Mouse (Mus musculus) ZHBTc4 (cell line): ENCODE measurements at regions not wholly inside any gene's neighbourhood (a gene's known extent, or its start where the extent isn't known, plus 50 kb on each side); places are given as distances from the start of the nearest gene placed in this dataset.

Experiments
- DNase-seq: peaks from one replicate; pipeline ENCODE4 v3.0.0-alpha.2; 2011; ENCODE audit warnings: low read depth, low spot score

DNA sequence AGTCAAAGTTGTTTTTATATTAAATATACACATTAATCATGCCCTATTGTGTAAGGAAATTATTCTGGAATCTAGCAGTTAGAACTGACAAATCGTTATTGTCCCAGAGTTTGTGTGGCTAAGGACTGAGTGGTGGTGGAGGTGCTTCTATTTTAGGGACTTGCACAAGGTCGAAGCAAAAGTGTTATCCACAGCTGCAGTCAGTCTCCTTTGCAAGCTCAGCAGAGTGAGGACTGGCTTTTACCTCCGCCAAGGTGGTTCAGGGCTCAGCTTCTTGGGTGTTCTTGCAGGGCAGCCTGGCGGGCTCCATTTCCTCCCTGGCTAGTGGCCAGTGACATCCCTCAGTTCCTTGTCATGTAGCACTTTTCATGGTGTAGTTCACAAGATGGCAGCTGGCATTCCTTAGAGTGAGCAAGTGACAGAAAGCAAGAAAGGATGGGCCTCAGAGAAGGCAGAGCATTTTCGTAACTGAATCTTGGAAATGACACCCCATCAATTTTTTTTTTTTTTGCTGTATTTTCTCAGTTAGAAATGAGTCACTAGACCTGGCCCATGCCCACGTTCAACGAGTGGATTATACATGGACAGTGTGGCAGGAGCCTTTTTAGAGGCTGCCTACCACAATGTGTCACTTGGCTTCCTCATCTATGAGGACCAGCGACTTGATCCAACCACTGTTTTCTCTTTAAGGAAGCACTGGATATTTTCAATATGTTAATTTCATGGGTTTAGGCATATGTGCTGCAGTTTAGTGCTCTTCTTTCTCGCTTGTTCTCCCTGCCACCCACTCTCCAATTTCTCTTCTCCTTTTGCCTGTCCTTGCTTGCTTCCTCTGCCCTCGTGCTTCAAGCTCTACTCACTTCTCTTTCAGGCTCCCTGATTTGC is 129.1 kb upstream of the Zeb2 start:
- no peak for DNase-seq

DNA sequence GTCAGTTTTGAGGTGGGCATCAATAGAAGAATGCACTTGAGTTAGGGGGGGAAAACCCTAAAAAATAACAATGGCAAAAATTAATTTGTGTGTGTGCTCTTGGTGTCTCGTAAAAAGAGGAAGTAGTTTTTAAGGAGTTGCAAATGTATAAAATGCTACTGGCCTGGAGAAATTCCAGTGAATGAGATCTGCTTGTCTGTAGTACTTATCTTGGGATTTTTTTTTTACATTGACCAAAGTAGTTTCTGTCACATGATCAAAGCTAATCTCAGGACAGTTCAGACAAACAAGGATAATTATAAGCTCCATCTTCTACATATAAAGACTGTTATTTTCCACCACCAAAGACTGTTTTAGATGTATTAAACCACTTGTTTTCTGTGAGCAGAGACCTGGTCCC is 128.3 kb upstream of the Zeb2 start:
- no peak for DNase-seq

DNA sequence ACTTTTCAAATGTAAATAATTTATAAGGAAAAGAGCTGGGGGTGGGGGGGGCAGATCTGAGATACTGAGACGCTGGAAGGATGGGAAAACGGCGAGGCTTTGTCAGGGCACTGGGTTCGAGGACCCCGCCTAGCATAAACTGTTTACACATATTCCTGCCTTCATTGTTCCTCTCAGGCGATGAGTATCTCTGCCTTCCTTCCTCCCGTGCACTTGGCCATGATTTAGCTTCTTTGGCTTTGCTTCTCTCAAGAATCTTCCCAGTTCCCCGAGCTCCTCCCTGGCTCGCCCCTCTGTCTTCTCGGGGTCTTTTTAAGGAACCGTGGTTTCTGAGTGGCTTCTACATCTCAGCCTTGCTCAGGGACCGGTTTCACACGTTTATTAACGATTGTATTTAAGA is 127.3 kb upstream of the Zeb2 start:
- DNase-seq = no peak

DNA sequence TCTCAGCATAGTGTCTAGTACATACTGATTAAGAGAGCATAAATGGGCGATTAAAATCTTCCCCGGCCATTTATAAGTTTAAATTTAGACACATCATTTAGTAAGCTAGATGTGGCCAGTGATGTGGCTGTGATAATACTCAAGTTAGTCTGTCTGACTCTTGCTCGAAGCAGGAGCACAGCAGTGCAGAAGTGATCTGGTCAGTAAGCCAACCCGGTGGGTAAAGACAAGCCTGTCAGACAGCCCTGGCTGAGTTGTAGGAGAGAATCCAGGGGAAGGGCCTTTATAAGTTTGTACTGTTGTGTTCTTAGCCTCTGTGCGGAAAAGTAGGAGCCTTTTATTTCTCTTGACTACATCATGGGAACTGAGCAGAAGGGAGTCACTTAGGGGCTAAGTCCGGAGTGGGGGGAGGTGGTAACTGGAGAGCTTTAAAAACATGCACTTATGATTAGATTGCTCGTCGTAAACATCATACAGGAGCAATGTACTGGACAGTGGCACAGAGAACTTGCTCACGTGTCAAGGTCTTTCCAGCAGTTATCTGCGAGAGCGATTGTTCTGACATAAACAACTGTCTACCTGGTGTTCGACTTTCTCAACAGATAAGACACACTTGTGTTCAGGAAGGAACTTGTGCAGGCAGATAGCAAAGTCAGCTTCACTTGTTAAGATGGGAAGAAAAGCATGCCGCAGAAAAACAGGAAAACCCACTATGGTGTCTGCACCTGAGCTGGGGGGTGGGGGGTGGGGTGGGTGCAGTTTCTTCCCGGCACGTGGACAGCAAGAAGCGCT is 122.5 kb upstream of the Zeb2 start:
- no peak for DNase-seq

DNA sequence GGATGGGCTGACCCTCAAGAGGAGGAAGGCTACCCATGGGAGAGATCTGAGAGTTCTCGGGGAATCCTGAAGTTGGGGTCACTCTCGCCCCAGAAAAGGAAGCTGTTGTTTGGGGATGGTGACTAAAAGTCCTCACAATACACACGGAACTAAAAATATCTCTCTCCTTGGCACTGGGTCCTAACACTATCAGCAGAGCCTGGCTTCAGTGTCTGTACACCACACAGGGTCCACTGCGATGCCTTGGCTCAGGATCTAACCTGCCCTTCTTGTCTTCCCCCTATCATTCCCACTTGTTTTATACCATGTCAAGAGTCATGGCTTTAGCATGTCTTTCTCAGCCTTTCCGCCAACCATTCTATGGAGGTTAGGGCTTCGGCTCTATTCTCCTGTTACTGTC is 121.8 kb upstream of the Zeb2 start:
- DNase-seq = no peak

DNA sequence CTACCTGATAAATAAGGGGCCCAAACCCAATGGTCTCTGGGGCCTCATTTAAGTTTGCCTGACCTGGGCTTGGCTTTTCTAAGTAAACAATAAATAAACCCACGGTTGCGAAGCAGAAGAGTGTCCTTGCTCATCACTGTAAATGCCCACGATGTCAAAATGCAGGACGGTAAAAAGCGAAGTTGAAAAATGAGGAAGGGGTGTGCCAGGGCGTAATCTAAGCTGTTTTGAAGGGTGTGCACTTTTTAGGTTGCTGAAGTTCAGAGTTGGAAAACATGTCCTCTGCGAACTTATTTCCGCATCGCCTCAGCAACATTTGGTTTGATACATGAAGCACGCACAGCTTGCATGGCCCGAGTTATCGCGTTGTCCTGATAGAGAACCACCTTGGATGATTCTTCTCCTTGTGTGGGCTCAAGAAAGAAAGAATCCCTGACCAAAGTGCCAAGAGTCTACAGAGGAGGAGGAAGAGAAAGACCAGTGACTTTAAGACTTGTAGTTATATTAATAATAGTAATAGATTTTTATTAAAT is 119.0 kb upstream of the Zeb2 start:
- no peak for DNase-seq

DNA sequence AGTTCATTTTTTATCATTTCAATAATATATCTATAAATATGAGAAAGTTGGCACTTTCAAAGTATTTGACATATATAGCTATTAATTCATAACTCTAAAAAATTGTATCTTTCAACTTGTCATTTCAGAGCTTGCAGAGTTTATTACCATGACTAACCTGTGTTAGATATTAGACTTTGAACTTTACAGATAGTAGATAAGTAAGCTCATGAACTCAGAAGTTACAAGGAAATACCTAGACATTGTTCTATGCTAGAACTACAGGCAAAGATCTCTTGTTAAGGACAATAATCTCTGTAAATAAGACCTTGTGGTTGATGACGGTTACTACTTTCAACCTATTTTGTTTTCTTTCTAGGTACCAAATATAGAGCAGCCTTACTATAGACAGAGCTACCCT is 117.0 kb upstream of the Zeb2 start:
- DNase-seq = no peak

DNA sequence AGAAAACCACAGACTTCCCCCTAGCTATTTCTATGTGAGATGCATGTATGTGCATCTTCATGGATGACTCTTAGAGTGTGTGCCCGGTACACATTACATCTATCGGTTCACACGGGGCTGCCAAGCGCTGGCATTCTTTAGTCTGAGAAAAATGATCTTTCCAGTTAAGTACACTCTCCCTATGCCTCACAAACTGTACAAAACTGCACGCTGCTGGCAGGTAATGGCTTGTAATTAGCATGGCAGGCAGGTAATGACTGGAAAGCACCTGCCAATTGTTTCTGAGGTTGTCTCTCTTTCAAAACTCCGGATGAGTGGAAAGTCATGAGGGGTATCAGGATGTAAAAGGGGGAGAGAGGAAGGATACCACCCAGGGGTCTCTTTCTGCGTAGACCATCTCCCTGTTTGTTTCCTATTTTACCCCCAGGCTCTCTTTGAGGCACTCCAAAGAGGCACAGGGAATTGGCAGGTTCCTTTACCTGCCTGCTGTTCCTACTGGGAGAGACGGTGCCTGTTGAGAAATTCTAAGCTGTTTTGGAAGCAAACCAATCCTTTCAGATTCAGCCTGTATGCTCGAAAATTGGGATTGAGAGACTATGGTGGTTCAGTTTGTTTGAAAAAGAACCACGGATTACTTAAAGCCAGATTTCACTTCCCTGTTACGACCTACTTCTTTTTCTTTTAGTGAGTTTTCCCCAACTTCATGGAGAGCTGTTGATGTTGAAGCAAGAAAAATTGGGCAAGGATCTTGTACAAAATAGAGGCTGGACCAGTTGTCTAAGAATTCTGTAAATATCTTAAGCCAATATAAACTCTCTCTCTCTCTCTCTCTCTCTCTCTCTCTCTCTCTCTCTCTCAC is 113.4 kb upstream of the Zeb2 start:
- DNase-seq = no peak

DNA sequence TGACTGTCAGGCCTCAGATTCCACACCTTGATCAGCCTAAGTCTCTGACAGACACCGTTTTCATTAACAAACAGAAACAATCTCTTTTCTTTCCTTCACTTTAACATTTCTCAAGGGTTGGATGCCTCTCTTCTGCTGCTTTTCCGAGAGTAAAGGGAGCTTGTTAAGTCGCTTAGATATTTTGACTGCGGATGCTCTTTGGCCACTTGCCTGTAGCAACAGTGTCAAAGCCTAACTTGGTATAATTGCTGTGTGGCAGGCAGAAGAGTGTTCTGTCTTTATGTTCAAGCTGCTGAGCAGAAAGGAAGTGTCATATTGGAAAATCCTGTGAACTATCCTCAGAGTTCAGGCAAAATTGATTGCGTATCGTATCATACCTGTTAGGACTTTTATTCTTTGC is 112.3 kb upstream of the Zeb2 start:
- no peak for DNase-seq

DNA sequence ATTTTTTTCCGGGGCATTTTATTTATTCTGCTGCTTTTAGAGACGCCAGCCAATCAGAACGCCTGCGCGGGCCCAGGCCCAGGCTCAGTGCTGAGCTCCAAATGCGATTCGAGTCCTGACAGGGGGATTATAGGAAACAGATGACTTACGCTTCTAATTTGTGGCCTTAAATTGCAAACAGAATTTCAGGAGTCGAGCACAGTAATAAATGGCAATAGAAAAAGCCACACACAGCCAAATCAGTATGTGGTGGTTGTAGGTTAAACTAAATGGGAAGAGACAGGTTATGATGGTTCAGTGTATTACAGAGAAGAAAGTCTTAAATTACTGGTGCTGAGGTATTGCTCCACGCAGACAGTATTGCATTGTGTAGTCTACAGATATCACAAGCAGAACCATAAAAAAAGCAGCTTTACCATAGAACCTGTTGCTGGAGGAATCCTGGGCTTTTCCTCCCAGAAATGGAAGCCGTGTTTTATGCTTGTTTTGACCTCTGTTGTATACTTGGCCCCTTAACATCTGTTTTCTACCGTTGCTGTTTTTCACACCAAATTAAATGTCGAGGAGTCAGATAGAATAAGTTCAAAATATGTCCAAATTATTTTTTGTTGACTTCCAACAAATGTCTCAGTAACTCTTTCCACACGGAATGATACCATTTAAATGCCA is 110.2 kb upstream of the Zeb2 start:
- no peak for DNase-seq

DNA sequence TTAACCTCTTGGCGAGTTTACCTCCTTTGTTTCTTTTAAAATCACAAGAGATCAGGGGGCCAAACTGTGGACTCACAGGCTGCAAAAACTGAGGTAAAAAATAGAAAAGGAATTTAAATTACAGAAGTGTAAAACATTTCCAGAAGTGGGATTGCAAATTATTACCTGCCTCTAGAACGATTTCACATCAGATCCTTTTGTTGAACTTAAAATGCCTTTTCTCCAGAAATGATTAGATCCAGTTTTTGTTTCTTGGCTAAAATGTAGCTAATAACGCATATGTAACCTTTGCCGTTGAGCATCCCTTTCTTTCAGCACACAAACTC is 108.8 kb upstream of the Zeb2 start:
- DNase-seq = no peak

DNA sequence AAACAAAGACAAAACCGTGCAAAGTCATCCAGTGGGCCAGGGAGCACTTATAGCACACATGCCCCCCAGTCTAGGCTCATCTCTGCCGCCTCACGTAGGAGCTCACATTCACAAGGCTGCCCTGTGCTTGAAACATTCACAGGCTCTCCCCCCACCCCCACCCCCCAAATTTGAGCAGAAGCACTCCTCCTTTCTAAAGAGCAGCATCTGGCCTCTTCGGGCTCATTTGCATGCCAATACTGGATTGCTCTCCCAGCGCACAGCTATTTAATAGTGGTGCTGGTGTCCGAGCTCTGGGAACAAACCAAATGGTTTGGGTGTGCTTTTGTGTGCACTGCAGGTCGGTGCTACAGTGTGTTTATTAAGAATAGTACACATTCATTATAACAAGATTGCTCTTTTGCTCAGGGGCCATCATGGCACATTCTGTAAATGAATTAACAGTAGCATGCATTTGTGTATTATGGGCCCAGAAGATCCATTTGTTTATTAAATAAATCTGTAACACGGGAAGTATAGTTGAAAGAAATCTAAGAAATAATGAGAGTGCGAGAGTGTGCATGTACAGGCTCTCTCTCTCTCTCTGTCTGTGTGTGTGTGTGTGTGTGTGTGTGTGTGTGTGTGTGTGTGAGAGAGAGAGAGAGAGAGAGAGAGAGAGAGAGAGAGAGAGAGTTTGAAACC is 108.3 kb upstream of the Zeb2 start:
- peak; percentile 55 for DNase-seq

DNA sequence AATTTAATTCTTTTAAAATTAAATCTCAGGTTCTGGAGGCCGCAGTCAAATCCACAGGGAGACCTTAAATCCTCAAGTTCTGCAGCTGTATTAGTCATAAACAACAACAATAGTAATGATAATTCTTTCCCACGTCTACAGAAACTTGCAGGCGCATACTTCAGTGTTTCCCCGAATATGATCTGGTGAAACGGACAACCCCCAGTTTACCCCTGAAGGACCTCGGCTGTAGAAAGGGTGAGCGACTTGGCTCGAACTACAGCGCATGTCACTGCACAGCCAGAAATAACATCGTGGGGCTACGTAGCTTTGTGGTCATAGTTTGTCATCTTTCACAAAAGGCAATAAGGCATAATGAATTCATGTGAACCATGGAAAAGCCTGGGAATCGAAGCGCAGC is 105.0 kb upstream of the Zeb2 start:
- no peak for DNase-seq

DNA sequence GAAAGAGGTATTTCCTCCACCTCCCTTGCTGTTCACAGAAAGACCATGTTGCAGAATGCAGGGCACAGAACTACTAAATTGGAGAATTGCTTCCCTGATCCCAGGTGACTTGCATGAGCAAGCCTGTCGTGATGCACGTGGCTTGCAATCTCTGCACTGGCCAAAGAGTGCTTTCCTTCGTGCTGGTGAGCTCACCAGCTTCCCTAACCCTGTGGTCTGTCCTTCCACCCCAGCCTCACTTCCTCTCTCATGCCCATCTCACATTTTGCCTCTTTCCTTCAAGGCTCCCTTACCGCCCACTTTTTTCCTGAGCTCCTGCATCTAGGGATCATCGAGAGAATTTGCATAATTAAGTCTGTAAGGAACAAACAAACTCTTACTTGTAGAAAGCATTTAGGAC is 102.7 kb upstream of the Zeb2 start:
- no peak for DNase-seq

DNA sequence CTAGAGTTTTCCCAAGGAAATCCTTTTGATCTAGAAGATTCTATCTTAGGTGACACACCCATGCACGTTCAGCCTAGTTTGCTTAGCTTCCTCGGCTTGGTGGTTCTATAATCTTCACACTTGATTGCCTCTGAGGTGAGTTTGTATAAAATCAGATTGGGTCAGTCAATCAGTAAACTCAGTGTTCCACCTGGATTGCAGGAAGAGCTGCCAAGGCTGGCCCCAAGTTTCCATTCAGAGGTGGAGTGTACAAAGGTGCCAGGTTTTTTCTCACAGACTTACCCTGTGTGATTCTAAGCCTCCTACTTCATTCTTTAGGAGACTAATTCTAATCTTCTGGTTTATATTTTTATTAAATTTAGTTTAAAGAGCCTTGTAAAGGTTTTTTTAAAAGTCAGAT is 95.6 kb upstream of the Zeb2 start:
- no peak for DNase-seq

DNA sequence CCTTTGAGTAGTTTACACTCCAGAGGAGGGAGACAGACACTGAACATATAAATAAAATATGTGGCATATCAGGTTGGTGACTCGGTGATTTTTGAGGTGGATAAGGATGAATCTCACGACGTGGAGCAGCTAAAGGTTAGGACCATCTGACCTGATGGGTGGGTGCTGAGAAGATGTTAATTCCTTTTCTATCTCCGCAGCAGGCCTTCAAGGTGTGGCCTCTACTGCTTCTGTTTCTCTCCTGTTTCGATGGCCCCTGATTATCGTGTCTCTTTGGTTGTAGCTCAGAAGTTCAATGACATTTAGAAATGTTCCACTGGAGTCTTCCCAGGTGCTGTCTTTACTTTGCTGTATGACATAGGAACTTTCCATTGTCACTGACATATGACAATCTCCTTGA is 91.3 kb upstream of the Zeb2 start:
- peak; percentile 10 for DNase-seq

DNA sequence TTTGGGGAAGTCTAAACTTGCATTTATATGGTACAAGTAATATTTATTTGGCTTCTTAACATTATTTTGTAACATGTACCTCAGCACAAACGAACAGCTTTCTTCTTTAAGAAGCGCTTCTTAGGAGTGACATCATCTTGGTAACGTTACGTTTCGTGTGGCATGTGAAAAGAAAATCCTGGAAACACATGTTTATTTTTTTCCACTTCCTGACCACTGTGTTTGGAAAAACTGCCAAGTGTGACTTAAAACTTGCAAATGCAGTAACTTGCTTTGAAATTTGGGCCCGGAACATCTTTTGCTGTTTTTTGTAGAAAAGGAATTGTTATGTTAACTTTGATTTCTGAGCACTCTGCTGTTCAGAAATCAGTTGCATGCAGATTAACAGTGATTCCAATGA is 88.6 kb upstream of the Zeb2 start:
- no peak for DNase-seq

DNA sequence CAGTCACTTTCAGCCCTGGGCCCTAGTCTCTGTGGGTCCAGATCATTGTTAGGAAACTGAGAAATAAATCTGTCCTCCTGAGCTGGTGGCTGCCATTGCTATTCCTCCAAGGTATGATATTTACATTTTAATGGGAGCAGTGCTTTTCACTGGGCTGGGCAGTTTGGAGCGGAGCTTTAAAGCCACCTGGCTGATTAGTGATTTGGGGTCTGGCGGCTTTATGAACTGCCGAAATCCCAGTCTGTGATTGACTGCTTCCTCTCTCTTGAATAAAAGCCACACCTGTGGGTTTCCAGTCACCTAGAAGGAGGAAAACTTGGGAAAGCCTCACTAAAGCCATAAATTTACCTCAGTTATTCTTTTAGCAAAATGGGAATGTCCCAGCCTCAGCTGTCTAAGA is 88.0 kb upstream of the Zeb2 start:
- peak; percentile 16 for DNase-seq

DNA sequence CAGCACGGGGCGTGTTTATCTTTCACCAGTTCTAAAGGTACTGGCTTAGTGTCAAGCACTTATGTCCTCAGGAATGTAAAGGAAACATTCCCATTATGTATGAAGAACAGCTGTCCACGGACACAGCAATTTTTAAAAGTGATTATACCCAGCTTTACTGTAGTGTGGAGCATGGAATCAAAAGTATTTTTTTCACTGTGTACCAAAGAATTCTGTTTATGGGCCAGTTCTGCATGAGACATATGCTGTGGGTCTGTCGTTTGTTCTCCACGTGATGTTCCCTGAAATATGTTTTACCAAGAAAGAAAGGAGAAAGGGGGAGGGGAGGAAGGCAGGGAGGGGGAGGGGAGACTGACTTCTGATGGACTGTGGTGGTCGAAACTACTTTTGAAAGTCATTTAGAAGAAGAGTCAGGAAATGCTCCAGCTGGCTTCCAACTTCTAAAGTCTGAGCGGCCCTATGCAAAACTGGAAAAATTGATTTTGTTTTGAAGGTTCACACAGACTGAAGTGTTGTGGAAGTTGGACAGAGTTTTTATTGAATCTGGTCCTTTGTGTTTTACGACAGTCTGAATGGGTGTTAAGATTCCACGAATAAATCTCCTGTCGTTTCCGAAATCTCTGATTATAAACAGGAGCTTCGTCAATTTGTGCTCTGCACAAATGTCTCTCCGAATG is 80.9 kb upstream of the Zeb2 start:
- no peak for DNase-seq

DNA sequence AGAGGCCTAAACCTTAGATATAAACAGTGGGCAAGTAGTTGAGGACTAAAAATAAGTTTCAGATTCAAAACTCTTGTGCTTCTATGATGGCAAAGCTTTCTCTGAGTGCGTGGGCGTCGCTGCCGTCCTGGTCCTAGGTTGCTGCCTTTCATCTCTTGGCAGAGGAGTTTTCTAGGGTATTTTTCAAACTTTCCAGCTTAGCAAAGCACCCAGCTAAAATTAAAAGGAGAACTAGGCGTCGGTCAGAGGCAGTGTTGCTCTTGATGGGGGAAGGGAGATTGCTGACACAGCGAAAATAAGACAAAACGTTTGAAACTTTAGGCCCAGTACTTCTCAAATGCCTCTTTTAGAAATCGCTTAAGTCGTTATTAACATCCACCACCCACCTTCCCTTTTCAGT is 80.1 kb upstream of the Zeb2 start:
- no peak for DNase-seq
